Mouse (Mus musculus): ENCODE results near the gene Ptcd1. TPM values are rescaled to one million over a fixed set of nuclear protein-coding genes. Genes with fewer than 3 reads are reported as not detected.
"Not testable (repeated sequence)": the region's sequence is repeated elsewhere in the genome, so short reads cannot be mapped to it uniquely, and the experiment has no call there.

Gene Ptcd1
- total RNA-seq, 2 experiments from 2014 or later, result 4.2 to 8.5 TPM

GRCm38 (mm10) chr5:145116316-145116715 is 50.6 kb downstream of the Ptcd1 start:
- no peak for ATAC-seq (replicated peaks; ENCODE audit: low FRiP score, poor library complexity, severe bottlenecking)

GRCm38 (mm10) chr5:145115736-145116135 is 51.2 kb downstream of the Ptcd1 start:
- ATAC-seq (replicated peaks; ENCODE audit: low FRiP score, poor library complexity, severe bottlenecking), result no peak

GRCm38 (mm10) chr5:145114606-145115473 is 52.1 kb downstream of the Ptcd1 start:
- no peak for ATAC-seq (replicated peaks; ENCODE audit: low FRiP score, poor library complexity, severe bottlenecking)

GRCm38 (mm10) chr5:145114071-145114605 is 52.8 kb downstream of the Ptcd1 start, which contains the start of gene Arpc1b:
Gene Arpc1b, plus strand, starts transcription at chr5:145114215.
- no peak for ATAC-seq (replicated peaks; ENCODE audit: low FRiP score, poor library complexity, severe bottlenecking)

DNA sequence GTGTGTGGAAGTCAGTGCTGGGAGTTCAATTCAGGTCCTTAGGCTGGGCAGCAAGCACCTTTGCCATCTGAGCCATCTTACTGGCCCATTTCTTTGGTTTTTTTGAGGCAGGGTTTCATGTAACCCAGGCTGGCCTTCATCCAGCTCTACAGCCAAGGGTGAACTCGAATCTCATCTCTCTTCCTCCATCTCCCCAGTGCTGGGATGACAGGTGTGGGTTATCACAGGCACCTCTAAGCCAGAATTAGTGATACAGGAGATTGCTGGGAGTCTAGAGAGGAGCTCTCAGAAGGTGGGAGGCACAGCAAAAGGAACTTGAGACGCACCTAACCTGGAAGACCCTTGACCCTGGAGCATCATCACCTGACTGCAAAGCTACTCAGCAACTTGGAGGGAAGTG is 53.5 kb downstream of the Ptcd1 start:
- no peak for ATAC-seq (replicated peaks; ENCODE audit: low FRiP score, poor library complexity, severe bottlenecking)

- no peak for ATAC-seq (replicated peaks; ENCODE audit: low FRiP score, poor library complexity, severe bottlenecking)
Observed at GRCm38 (mm10) chr5:145112566-145112965, 54.3 kb downstream of the Ptcd1 start.

GRCm38 (mm10) chr5:145110401-145110800 is 56.5 kb downstream of the Ptcd1 start:
- ATAC-seq (replicated peaks; ENCODE audit: low FRiP score, poor library complexity, severe bottlenecking), result no peak

GRCm38 (mm10) chr5:145105694-145106275 is 61.1 kb downstream of the Ptcd1 start:
- no peak for ATAC-seq (replicated peaks; ENCODE audit: low FRiP score, poor library complexity, severe bottlenecking)

DNA sequence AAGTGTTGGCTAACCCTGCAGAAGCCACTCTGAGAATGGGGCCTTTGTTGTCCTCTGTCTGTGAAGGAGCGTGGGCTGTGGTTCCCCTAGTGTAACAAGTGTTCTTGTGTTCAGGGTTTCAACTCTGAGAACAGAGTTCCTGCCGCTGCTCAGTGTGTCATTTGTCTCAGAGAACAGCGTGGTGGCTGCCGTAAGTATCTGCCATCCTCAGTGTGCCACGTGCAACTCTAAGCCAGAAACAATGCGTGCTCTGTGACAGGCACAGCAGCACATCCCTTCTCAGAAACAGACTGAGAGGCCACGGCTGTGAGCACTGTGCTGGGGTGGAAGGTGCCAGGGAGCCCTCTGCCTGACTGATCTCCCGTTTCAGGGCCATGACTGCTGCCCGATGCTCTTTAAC is 62.6 kb downstream of the Ptcd1 start:
- no peak for ATAC-seq (replicated peaks; ENCODE audit: low FRiP score, poor library complexity, severe bottlenecking)

GRCm38 (mm10) chr5:145102706-145103105 is 64.2 kb downstream of the Ptcd1 start:
- ATAC-seq (replicated peaks; ENCODE audit: low FRiP score, poor library complexity, severe bottlenecking), result no peak

DNA sequence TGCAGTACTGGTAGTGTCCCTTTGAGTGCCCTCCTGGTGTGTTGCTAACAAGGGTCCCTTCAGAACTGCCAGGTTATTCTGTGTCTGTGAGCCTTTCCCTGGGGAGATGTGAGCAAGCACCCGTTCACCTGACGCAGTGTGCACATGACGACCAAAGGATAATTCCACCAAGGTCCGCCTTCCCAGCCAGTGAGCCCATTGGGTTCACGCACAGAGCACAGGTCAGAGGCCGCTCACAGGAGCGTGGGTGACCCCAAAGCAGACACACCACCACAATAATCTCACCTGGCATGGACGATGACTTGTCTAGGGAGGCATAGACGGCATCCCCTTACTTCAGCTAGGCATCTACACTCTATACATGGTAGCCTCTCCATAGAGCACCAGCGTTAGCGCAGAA is 65.5 kb downstream of the Ptcd1 start:
- not testable (repeated sequence) for ATAC-seq (replicated peaks; ENCODE audit: low FRiP score, poor library complexity, severe bottlenecking)

DNA sequence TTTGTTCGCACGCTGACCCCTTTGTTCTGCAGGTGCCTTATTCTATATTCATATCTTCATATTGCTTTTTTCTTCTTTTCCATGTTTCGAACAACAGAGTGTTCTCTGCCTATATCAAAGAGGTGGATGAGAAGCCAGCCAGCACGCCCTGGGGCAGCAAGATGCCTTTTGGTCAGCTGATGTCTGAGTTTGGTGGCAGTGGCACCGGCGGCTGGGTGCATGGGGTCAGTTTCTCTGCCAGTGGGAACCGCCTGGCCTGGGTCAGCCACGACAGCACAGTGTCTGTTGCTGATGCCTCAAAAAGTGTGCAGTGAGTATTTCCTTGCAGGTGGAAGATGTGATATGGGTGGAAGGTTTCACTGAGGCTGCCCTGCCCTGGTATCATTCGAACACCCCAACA is 65.9 kb downstream of the Ptcd1 start:
- ATAC-seq (replicated peaks; ENCODE audit: low FRiP score, poor library complexity, severe bottlenecking), result no peak

DNA sequence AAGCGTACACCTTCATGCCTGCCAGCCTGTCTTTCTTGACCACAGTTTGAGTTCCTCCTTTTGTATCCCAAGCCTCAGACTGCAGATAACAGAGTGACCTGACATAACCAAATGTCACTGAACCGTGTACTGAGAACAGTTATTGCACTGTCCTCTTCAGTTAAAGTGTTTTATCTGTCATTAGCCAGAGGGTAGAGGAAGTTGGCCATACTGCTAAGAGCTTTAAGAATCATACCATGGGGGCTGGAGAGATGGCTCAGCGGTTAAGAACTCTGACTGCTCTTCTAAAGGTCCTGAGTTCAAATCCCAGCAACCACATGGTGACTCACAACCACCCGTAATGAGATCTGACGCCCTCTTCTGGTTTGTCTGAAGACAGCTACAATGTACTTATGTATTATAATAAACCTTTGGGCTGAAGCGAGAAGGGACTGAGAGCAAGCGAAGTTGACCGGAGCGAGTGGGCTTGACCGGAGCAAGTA is 68.5 kb downstream of the Ptcd1 start:
- ATAC-seq (replicated peaks; ENCODE audit: low FRiP score, poor library complexity, severe bottlenecking), result no peak

Other genes with a start within 250 kb of the Ptcd1 start
- gene Smurf1, start 201.3 kb downstream of the Ptcd1 start, total RNA-seq (2015; ENCODE audit: low replicate concordance), result not detected in 2 replicates
- 1.9 and 2.1 TPM in 2 replicates for gene Smurf1, start 201.3 kb downstream of the Ptcd1 start, total RNA-seq (2017; ENCODE audit: low replicate concordance)
- gene Gm4871, start 134.4 kb downstream of the Ptcd1 start, total RNA-seq (2015; ENCODE audit: low replicate concordance), result not detected in 2 replicates
- not detected in 2 replicates for gene Gm4871, start 134.4 kb downstream of the Ptcd1 start, total RNA-seq (2017; ENCODE audit: low replicate concordance)
- not detected in 2 replicates for gene 1700018F24Rik, start 124.1 kb downstream of the Ptcd1 start, total RNA-seq (2015; ENCODE audit: low replicate concordance)
- not detected in 2 replicates for gene 1700018F24Rik, start 124.1 kb downstream of the Ptcd1 start, total RNA-seq (2017; ENCODE audit: low replicate concordance)
- 54.9 and 76.0 TPM in 2 replicates for gene Arpc1a, start 83.3 kb downstream of the Ptcd1 start, total RNA-seq (2015; ENCODE audit: low replicate concordance)
- 17.3 and 34.7 TPM in 2 replicates for gene Arpc1a, start 83.3 kb downstream of the Ptcd1 start, total RNA-seq (2017; ENCODE audit: low replicate concordance)
- not detected in 2 replicates for gene Kpna7, start 83.1 kb downstream of the Ptcd1 start, total RNA-seq (2015; ENCODE audit: low replicate concordance)
- gene Kpna7, start 83.1 kb downstream of the Ptcd1 start, total RNA-seq (2017; ENCODE audit: low replicate concordance), result not detected in 2 replicates
- gene Arpc1b, start 52.9 kb downstream of the Ptcd1 start, total RNA-seq (2015; ENCODE audit: low replicate concordance), result 42.8 and 47.6 TPM in 2 replicates
- 29.4 and 33.0 TPM in 2 replicates for gene Arpc1b, start 52.9 kb downstream of the Ptcd1 start, total RNA-seq (2017; ENCODE audit: low replicate concordance)
- gene Pdap1, start 26.9 kb downstream of the Ptcd1 start, total RNA-seq (2015; ENCODE audit: low replicate concordance), result 33.5 and 34.4 TPM in 2 replicates
- gene Pdap1, start 26.9 kb downstream of the Ptcd1 start, total RNA-seq (2017; ENCODE audit: low replicate concordance), result 85.3 and 103 TPM in 2 replicates
- 91.0 and 168 TPM in 2 replicates for gene Bud31, start 26.7 kb downstream of the Ptcd1 start, total RNA-seq (2015; ENCODE audit: low replicate concordance)
- gene Bud31, start 26.7 kb downstream of the Ptcd1 start, total RNA-seq (2017; ENCODE audit: low replicate concordance), result 128 and 139 TPM in 2 replicates
- 29.8 and 37.8 TPM in 2 replicates for gene Cpsf4, start 105 bp upstream of the Ptcd1 start, total RNA-seq (2015; ENCODE audit: low replicate concordance)
- gene Cpsf4, start 105 bp upstream of the Ptcd1 start, total RNA-seq (2017; ENCODE audit: low replicate concordance), result 33.1 and 36.8 TPM in 2 replicates
- gene Atp5j2, start 25.0 kb upstream of the Ptcd1 start, total RNA-seq (2015; ENCODE audit: low replicate concordance), result 185 and 225 TPM in 2 replicates
- gene Atp5j2, start 25.0 kb upstream of the Ptcd1 start, total RNA-seq (2017; ENCODE audit: low replicate concordance), result 43.9 and 68.5 TPM in 2 replicates
- gene Zkscan14, start 34.8 kb upstream of the Ptcd1 start, total RNA-seq (2015; ENCODE audit: low replicate concordance), result 5.9 and 10.8 TPM in 2 replicates
- gene Zkscan14, start 34.8 kb upstream of the Ptcd1 start, total RNA-seq (2017; ENCODE audit: low replicate concordance), result 8.1 and 14.2 TPM in 2 replicates
- gene Zkscan5, start 37.5 kb upstream of the Ptcd1 start, total RNA-seq (2015; ENCODE audit: low replicate concordance), result 3.2 and 5.0 TPM in 2 replicates
- 4.2 and 8.2 TPM in 2 replicates for gene Zkscan5, start 37.5 kb upstream of the Ptcd1 start, total RNA-seq (2017; ENCODE audit: low replicate concordance)
- gene Zfp655, start 64.6 kb upstream of the Ptcd1 start, total RNA-seq (2015; ENCODE audit: low replicate concordance), result 21.4 and 30.6 TPM in 2 replicates
- 16.3 and 21.6 TPM in 2 replicates for gene Zfp655, start 64.6 kb upstream of the Ptcd1 start, total RNA-seq (2017; ENCODE audit: low replicate concordance)
- 2.9 and 4.2 TPM in 2 replicates for gene Zscan25, start 113.4 kb upstream of the Ptcd1 start, total RNA-seq (2015; ENCODE audit: low replicate concordance)
- not detected in 2 replicates for gene Zscan25, start 113.4 kb upstream of the Ptcd1 start, total RNA-seq (2017; ENCODE audit: low replicate concordance)
- not detected in 2 replicates for gene Cyp3a57, start 178.2 kb upstream of the Ptcd1 start, total RNA-seq (2015; ENCODE audit: low replicate concordance)
- gene Cyp3a57, start 178.2 kb upstream of the Ptcd1 start, total RNA-seq (2017; ENCODE audit: low replicate concordance), result not detected in 2 replicates

All from erythroid progenitor cell, adult 5-6 weeks (primary cell).